Mouse (Mus musculus): Measurements from ENCODE around the gene Fat4. TPM values are rescaled to one million over a fixed set of nuclear protein-coding genes. Genes with fewer than 3 reads are reported as not detected.

The Fat4 gene
- polyA plus RNA-seq, 1 experiment from 2014 or later, result 3.3 TPM

DNA sequence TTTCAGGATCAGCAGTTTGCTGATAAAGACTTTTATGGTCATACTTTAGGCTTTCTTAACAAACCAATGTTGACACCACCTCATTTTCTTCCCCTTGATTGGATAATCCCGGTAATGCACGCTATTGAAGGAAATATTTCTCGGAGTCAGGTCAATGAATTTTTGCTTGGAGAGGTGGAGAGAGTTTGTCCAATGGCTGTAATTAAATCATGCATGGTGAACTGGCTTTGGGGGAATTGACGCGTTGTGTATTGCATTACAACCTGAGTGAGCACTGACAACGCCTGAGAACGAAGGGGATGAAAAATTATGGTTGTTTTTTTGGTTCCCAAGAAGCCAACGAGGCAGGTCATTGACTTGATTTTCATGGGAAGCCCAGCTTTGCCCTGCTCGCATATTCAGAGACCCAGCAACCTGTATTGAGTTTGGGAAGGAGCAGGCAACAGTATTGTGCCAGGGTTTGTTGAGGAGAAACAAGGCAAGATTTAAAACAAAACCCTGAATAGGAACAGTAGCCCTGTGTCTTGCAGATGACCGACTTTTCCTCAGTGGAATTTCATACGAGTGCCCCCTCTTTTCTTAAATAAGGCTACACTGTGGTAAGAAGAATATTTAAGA lies 26.9 kb downstream of the Fat4 start:
- Histone ChIP-seq H3K27ac (ENCODE audit: low read length) (no peak overlapping the region), H3K36me3 (ENCODE audit: insufficient read depth, low read length) (no peaks in the 10 kb centered on the region), H3K4me3 (ENCODE audit: low read depth, low read length) (no peak overlapping the region), H3K4me1 (ENCODE audit: insufficient read depth, low read depth, low read length) (no peaks in the 10 kb centered on the region), H3K4me2 (replicated peaks; ENCODE audit: low read depth, low read length) (no peak overlapping the region), H3K27me3 (replicated peaks; ENCODE audit: insufficient read depth, low read length) (no peaks in the 10 kb centered on the region), H3K9ac (replicated peaks; ENCODE audit: low read depth) (no peak overlapping the region), H3K9me3 (ENCODE audit: low read length) (no peaks in the 10 kb centered on the region)
- ATAC-seq (no peak), DNase-seq (ENCODE audit: low spot score) (no peak)
- TF ChIP-seq EP300 (IDR thresholded peaks at IDR 0.05), result no peak
- TF ChIP-seq CTCF (IDR thresholded peaks at IDR 0.05), result no peak
- 73% methylated on average over 11 of the region's 11 CpGs for WGBS

- Histone ChIP-seq H3K27ac (ENCODE audit: low read length) (no peak overlapping the region; the same call in 1 of the 2 replicates), H3K4me2 (replicated peaks; ENCODE audit: low read depth, low read length) (no peak overlapping the region), H3K9me3 (ENCODE audit: low read length) (no peaks in the 10 kb centered on the region), H3K27me3 (replicated peaks; ENCODE audit: insufficient read depth, low read length) (no peaks in the 10 kb centered on the region), H3K9ac (replicated peaks; ENCODE audit: low read depth) (no peak overlapping the region), H3K4me1 (ENCODE audit: insufficient read depth, low read depth, low read length) (no peaks in the 10 kb centered on the region; the same call in 1 of the 2 replicates), H3K4me3 (ENCODE audit: low read depth, low read length) (no peak overlapping the region), H3K36me3 (ENCODE audit: insufficient read depth, low read length) (no peaks in the 10 kb centered on the region)
- no peak for ATAC-seq
- WGBS, result 61% methylated on average over 2 of the region's 2 CpGs
- DNase-seq (ENCODE audit: low spot score), result no peak
- no peak for TF ChIP-seq CTCF (IDR thresholded peaks at IDR 0.05)
- no peak for TF ChIP-seq EP300 (IDR thresholded peaks at IDR 0.05)
Measured at GRCm38 (mm10) chr3:38918926-38919325, 32.2 kb downstream of the Fat4 start.

- no peak overlapping the region for H3K27ac ChIP-seq (ENCODE audit: low read length)
- DNase-seq (ENCODE audit: low spot score), result peak; percentile 43
- TF ChIP-seq CTCF (IDR thresholded peaks at IDR 0.05) (no peak), EP300 (IDR thresholded peaks at IDR 0.05) (no peak)
- ATAC-seq, result no peak
- no peak overlapping the region for H3K9ac ChIP-seq (replicated peaks; ENCODE audit: low read depth)
- no peaks in the 10 kb centered on the region; the same call in 1 of the 2 replicates for H3K4me1 ChIP-seq (ENCODE audit: insufficient read depth, low read depth, low read length)
- no peaks in the 10 kb centered on the region for H3K36me3 ChIP-seq (ENCODE audit: insufficient read depth, low read length)
- H3K27me3 ChIP-seq (replicated peaks; ENCODE audit: insufficient read depth, low read length), result no peaks in the 10 kb centered on the region
- H3K4me3 ChIP-seq (ENCODE audit: low read depth, low read length), result no peak overlapping the region
- H3K9me3 ChIP-seq (ENCODE audit: low read length), result no peaks in the 10 kb centered on the region
- 48% methylated on average over 2 of the region's 2 CpGs for whole genome bisulfite sequencing
- H3K4me2 ChIP-seq (replicated peaks; ENCODE audit: low read depth, low read length), result no peak overlapping the region
Measured at GRCm38 (mm10) chr3:38921031-38921430, 34.3 kb downstream of the Fat4 start.

GRCm38 (mm10) chr3:38923251-38923686 lies 36.5 kb downstream of the Fat4 start:
- no peak overlapping the region for H3K27ac ChIP-seq (ENCODE audit: low read length)
- H3K27me3 ChIP-seq (replicated peaks; ENCODE audit: insufficient read depth, low read length), result no peaks in the 10 kb centered on the region
- no peaks in the 10 kb centered on the region for H3K9me3 ChIP-seq (ENCODE audit: low read length)
- no peak overlapping the region for H3K4me2 ChIP-seq (replicated peaks; ENCODE audit: low read depth, low read length)
- no peak for DNase-seq (ENCODE audit: low spot score)
- no peaks in the 10 kb centered on the region; the same call in 1 of the 2 replicates for H3K4me1 ChIP-seq (ENCODE audit: insufficient read depth, low read depth, low read length)
- no peak for TF ChIP-seq EP300 (IDR thresholded peaks at IDR 0.05)
- TF ChIP-seq CTCF (IDR thresholded peaks at IDR 0.05), result no peak
- H3K4me3 ChIP-seq (ENCODE audit: low read depth, low read length), result no peak overlapping the region
- WGBS, result 47% methylated on average over 7 of the region's 7 CpGs
- no peaks in the 10 kb centered on the region for H3K36me3 ChIP-seq (ENCODE audit: insufficient read depth, low read length)
- ATAC-seq, result no peak
- H3K9ac ChIP-seq (replicated peaks; ENCODE audit: low read depth), result no peak overlapping the region

DNA sequence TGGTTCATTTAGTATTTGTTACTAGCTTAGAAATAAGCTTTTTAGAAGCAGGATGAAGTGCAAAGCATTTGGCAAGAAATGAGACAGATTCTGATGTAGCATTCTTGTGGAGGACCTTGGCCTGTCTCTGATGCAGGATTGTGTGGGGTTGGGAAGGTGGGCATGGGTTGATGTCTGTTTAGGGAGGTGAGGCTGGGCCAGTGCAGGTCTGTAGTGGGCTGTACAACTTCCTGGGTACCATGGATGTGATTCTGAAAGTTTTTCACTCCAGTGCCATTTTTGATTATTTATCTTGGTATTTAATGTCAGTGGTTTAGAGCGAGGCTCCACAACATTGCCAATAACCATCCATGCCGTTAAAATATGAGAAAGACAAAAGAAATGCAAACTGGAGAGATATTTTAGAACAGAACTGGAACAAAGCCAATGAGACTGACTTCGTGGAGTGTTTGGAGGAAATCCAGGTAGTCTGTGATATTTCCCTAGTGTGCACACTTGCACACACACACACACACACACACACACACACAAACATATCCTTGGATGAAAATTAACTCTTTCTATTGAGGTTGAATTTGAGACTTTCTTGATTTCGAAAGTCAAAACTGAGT lies 41.4 kb downstream of the Fat4 start:
- Histone ChIP-seq H3K27ac (ENCODE audit: low read length) (no peak overlapping the region), H3K9me3 (ENCODE audit: low read length) (no peaks in the 10 kb centered on the region), H3K9ac (replicated peaks; ENCODE audit: low read depth) (no peak overlapping the region), H3K27me3 (replicated peaks; ENCODE audit: insufficient read depth, low read length) (no peaks in the 10 kb centered on the region), H3K4me1 (ENCODE audit: insufficient read depth, low read depth, low read length) (peaks cover 5% of the 10 kb centered on the region; the same call in 1 of the 2 replicates), H3K4me2 (replicated peaks; ENCODE audit: low read depth, low read length) (no peak overlapping the region), H3K36me3 (ENCODE audit: insufficient read depth, low read length) (no peaks in the 10 kb centered on the region), H3K4me3 (ENCODE audit: low read depth, low read length) (no peak overlapping the region)
- 12% methylated on average over 4 of the region's 4 CpGs for WGBS
- TF ChIP-seq CTCF (IDR thresholded peaks at IDR 0.05), result no peak
- TF ChIP-seq EP300 (IDR thresholded peaks at IDR 0.05), result no peak
- ATAC-seq, result no peak
- peak; percentile 24 for DNase-seq (ENCODE audit: low spot score)

DNA sequence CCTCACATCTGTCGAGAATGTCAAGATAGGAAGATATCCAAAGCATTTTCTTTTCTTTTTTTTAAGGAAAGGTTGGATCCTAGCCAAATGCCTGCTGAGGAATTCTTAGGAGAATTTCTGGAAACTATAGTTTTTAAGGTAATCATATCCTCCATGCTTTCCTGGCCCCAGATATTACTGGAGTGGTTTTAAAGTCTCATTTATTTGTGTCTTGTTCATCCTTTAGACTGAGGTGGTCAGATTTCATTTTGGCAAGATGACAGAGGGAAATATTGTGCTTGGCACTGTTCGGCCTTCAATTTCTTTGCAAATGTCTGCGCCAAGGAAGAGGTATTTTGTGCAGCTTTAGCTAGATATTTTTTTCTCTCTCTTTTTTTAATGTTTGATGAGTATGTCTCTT lies 42.0 kb downstream of the Fat4 start:
- Histone ChIP-seq H3K36me3 (ENCODE audit: insufficient read depth, low read length) (no peaks in the 10 kb centered on the region), H3K4me2 (replicated peaks; ENCODE audit: low read depth, low read length) (no peak overlapping the region), H3K9me3 (ENCODE audit: low read length) (no peaks in the 10 kb centered on the region), H3K9ac (replicated peaks; ENCODE audit: low read depth) (no peak overlapping the region), H3K27me3 (replicated peaks; ENCODE audit: insufficient read depth, low read length) (no peaks in the 10 kb centered on the region), H3K4me3 (ENCODE audit: low read depth, low read length) (no peak overlapping the region), H3K27ac (ENCODE audit: low read length) (no peak overlapping the region), H3K4me1 (ENCODE audit: insufficient read depth, low read depth, low read length) (peaks cover 5% of the 10 kb centered on the region; the same call in 1 of the 2 replicates)
- no peak for ATAC-seq
- no peak for DNase-seq (ENCODE audit: low spot score)
- 32% methylated on average over 3 of the region's 3 CpGs for WGBS
- TF ChIP-seq EP300 (IDR thresholded peaks at IDR 0.05) (no peak), CTCF (IDR thresholded peaks at IDR 0.05) (no peak)
